Mouse (Mus musculus) left cerebral cortex, adult 9 months (tissue): ENCODE results near the gene Gsdmc4.
"Not testable (repeated sequence)": the region's sequence is repeated elsewhere in the genome, so short reads cannot be mapped to it uniquely, and the experiment has no call there.

Experiments used
- DNase-seq, 2 experiments: peaks; one replicate each; pipeline ENCODE4 v3.0.0; 2022; ENCODE audit warnings: low spot score in 2 of 2

Gsdmc4 gene

GRCm38 (mm10) chr15:63912197-63912596 lies at the start of gene Gsdmc4:
Gene Gsdmc4 (minus strand): TSS chr15:63912297.
- DNase-seq = not testable (repeated sequence)

GRCm38 (mm10) chr15:63960542-63960941 lies 48.4 kb upstream of the Gsdmc4 start:
- no peak for DNase-seq

DNA sequence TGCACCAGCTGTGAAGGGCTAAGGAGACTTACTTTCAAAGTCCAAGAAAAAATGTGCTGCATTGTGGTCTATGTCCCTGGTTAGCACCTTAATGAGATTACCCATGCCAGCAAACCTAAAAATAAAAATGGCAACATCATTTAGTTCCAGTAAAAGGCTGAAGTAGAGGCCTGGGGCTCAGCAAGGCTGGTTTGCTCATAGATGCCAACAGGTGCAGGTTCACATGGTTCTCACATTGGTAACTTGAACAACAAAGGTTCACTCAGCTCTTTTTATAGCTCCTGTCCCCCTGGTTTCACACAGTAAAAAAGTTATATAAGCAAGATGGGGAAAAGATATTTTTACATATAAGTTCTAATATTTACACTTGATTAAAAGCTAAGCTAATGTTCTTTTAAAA lies 45.5 kb upstream of the Gsdmc4 start:
- DNase-seq = no peak

DNA sequence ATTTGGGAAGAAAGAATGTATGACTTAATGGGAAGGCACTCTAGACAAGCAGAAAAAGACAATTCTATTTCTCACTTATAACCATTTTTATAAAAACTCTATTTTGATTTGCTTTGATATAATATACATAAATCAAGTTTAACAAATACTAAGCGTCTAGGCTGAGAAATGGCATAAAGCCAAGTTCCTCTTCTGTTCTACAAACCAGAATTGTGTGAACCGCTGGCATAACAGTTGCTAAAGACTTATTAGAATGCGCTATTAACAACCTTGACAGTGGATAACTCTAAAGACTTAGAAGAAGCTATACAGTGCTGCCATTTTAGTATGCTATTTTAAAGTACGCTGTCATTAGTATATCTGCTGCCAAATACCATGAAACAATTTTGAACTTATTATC lies 41.2 kb upstream of the Gsdmc4 start:
- DNase-seq = no peak

DNA sequence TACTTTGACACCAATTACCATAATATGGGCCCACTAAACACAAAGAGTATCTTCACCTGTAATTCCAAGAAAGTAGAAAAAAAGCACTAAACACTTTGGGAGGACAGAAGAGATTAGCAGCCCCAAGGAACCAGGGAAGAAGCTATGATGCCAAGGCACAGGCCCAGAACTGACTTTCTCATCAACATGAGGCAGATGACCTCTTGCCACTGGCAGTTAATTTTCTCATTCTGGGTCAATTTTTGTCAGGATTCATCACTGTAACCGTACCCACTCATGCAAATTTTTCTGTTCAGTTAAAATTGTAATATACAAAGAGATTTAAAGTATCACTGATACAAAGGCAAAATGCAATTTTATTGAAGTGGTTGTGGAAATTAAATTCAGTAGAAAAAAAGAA lies 29.1 kb upstream of the Gsdmc4 start:
- no peak for DNase-seq

GRCm38 (mm10) chr15:63932656-63933055 lies 20.6 kb upstream of the Gsdmc4 start:
- no peak for DNase-seq

- no peak for DNase-seq
Measured at GRCm38 (mm10) chr15:63931404-63931803, 19.3 kb upstream of the Gsdmc4 start.

DNA sequence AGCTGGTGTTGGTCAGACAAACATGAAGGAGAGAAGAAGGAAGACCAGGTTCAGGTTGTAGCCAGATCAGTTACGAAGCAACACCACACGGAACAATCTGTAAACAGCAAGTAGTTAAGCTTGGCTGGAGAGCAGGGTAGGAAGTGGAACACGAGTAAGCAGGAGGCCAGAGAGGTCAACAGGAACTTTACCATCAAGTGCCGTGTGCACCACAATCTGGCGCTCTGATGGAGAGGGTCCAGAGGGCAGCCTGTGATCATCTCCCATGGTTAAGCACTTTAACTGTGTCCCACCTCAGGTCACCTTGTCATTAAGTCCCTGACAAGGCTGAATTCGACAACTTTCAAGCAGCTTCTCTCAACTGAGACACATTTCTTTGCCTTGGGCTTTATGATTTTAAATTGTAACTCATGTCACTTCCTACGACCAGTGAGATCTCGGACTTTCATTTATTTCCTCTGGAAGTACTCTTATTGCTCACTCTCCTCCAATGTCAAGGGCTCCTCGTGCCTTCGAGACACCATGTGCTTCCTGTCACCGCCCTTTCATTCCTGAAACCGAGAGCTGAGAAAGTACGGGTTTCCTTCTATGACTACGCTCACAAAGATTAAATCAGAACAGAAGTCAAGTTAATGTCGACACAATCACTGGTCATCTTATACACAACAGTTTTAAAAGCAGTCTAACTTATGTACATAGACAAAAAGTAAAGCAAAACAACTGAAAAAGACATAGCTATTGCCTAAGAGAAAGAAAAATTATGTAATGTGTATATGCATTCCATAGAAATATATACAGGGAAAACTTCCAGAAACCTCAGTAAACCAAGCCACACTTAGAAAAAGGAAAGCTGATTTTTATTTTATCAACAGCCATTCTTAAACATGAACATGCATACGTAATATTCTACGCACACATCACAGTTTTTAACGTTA lies 18.3 kb upstream of the Gsdmc4 start:
- no peak for DNase-seq

- DNase-seq = no peak
Measured at GRCm38 (mm10) chr15:63926201-63926600, 14.1 kb upstream of the Gsdmc4 start.

DNA sequence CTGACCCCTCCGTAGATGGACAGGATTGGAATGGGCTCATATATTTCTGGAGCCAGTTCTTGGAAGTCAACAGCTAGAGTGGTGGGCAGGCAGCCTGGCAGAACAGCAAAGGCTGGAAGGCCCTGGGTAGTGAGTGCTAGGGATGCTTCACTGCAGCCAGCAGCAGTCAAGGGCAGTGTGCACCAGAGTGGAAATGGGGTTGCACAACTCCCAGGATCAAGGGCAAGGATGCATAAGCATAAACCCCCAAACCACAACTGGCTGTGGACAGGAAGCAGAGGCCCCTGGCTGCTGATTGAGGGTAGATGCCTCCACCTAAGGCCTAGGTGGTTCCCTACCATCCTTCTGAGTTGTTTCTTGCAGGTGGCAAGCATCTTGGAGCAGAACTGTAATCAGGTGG lies 12.4 kb upstream of the Gsdmc4 start:
- DNase-seq = no peak

DNA sequence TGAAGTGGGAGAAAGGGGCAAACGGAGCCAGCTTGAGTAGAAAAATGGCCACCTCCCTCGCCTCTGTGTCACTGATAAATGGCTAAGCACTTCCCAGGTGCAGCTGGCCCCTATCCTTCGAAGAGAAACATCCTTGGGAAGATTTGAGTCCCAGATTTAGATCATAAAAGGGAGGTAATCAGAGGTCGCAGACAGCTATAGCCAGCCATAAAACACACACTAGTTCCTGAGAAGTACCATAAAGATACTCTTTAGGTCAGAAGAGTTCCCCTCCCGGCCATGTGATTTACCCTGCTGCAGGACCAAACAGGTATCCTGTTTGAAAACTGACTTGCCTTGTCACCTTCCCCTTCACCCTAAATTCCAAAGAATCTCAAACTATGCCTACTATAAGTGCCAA lies 9.5 kb upstream of the Gsdmc4 start:
- DNase-seq = not testable (repeated sequence)

GRCm38 (mm10) chr15:63919728-63920127 lies 7.6 kb upstream of the Gsdmc4 start:
- DNase-seq = not testable (repeated sequence)

GRCm38 (mm10) chr15:63916584-63916983 lies 4.5 kb upstream of the Gsdmc4 start:
- not testable (repeated sequence) for DNase-seq

GRCm38 (mm10) chr15:63909896-63910295 lies 2.2 kb downstream of the Gsdmc4 start:
- DNase-seq = not testable (repeated sequence)

- peak in 1 of 2 experiments; percentile 19 for DNase-seq
Measured at GRCm38 (mm10) chr15:63895560-63896353, 16.3 kb downstream of the Gsdmc4 start.

GRCm38 (mm10) chr15:63888440-63888839 lies 23.7 kb downstream of the Gsdmc4 start:
- DNase-seq = not testable (repeated sequence)

DNA sequence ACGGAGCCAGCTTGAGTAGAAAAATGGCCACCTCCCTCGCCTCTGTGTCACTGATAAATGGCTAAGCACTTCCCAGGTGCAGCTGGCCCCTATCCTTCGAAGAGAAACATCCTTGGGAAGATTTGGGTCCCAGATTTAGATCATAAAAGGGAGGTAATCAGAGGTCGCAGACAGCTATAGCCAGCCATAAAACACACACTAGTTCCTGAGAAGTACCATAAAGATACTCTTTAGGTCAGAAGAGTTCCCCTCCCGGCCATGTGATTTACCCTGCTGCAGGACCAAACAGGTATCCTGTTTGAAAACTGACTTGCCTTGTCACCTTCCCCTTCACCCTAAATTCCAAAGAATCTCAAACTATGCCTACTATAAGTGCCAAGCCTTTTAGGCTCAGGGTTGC lies 24.1 kb downstream of the Gsdmc4 start:
- DNase-seq = not testable (repeated sequence)

- not testable (repeated sequence) for DNase-seq
Measured at GRCm38 (mm10) chr15:63878458-63878857, 33.6 kb downstream of the Gsdmc4 start, which contains the start of gene Gsdmc3. Gene Gsdmc3 (minus strand): TSS chr15:63878558.

DNA sequence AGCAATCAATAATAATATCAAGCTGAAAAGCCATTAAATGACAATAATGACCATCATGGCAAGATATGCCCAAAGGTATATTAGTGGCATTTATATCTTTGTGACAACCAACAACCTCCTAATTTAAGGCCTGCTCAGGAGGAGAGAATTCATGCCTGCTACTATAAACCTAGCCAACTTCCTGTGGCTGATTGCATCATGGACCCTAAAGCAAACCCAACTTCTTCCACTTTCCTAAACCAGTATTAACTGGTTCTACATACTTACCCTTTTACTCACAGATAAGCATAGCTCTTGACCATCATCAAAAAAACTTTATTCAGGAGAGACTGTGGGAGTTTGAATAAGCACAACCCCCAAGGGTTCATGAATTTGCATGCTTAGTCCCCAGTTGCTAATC lies 35.9 kb downstream of the Gsdmc4 start:
- DNase-seq = not testable (repeated sequence)

DNA sequence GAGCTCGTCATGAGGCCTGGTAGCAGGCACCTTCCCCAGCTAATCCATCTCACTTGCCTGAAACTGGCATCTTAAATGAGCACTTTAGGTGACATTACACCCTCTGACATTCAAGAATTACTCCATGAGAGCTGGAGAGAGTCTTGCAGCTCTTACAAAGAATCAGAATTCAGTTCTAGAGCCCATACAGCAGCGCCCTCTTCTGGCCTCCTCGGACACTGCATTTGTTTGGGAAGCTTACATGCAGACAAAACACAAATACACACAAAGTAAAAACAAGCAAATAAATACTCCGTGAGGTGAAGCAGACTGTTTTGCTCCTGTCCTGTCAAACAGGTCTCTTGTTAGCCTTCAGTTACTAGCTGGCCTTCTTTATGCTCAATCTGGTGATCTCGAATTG lies 50.1 kb downstream of the Gsdmc4 start:
- not testable (repeated sequence) for DNase-seq
